Mouse (Mus musculus) T-helper 2 cell (primary cell): ENCODE measurements at regions not wholly inside any gene's neighbourhood (a gene's known extent, or its start where the extent isn't known, plus 50 kb on each side); places are given as distances from the start of the nearest gene placed in this dataset.

ENCODE experiments used
- in situ Hi-C: fragments of 300-600 bp; cut with MboI, MseI; formaldehyde crosslinking; loops from one replicate; pipeline ENCODE4 v1.15.1; 2025; ENCODE audit warnings: high pct_unique_total_duplicates

- in situ Hi-C loops = loop anchor here (25.0 kb wide), 1 partner anchor 507 kb away; no protein-coding TSS in a partner anchor
Measured at GRCm38 (mm10) chr13:83730155-83730712, 226.4 kb downstream of the Mef2c start.

GRCm38 (mm10) chr13:83730713-83731480, 227.1 kb downstream of the Mef2c start:
- in situ Hi-C loops = loop anchor here (25.0 kb wide), 1 partner anchor 506 kb away; no protein-coding TSS in a partner anchor

- in situ Hi-C loops = loop anchor here (25.0 kb wide), 1 partner anchor 506 kb away; no protein-coding TSS in a partner anchor
Measured at GRCm38 (mm10) chr13:83731481-83732006, 227.7 kb downstream of the Mef2c start.

- in situ Hi-C loops = loop anchor here (25.0 kb wide), 1 partner anchor 505 kb away; no protein-coding TSS in a partner anchor
Measured at GRCm38 (mm10) chr13:83732283-83733121, 228.7 kb downstream of the Mef2c start.

- in situ Hi-C loops = loop anchor here (25.0 kb wide), 1 partner anchor 504 kb away; no protein-coding TSS in a partner anchor
Measured at GRCm38 (mm10) chr13:83733231-83733990, 229.6 kb downstream of the Mef2c start.

- in situ Hi-C loops = loop anchor here (25.0 kb wide), 1 partner anchor 503 kb away; no protein-coding TSS in a partner anchor
Measured at GRCm38 (mm10) chr13:83733991-83734610, 230.3 kb downstream of the Mef2c start.

GRCm38 (mm10) chr13:83734656-83735055, 230.8 kb downstream of the Mef2c start:
- in situ Hi-C loops = loop anchor here (25.0 kb wide), 1 partner anchor 503 kb away; no protein-coding TSS in a partner anchor

- in situ Hi-C loops = loop anchor here (25.0 kb wide), 1 partner anchor 502 kb away; no protein-coding TSS in a partner anchor
Measured at GRCm38 (mm10) chr13:83735101-83735500, 231.3 kb downstream of the Mef2c start.

- in situ Hi-C loops = loop anchor here (25.0 kb wide), 1 partner anchor 501 kb away; no protein-coding TSS in a partner anchor
Measured at GRCm38 (mm10) chr13:83735631-83736475, 232.0 kb downstream of the Mef2c start.

GRCm38 (mm10) chr13:83737031-83737825, 233.4 kb downstream of the Mef2c start:
- in situ Hi-C loops = loop anchor here (25.0 kb wide), 1 partner anchor 500 kb away; no protein-coding TSS in a partner anchor

- in situ Hi-C loops = loop anchor here (25.0 kb wide), 1 partner anchor 499 kb away; no protein-coding TSS in a partner anchor
Measured at GRCm38 (mm10) chr13:83737826-83738527, 234.1 kb downstream of the Mef2c start.

- in situ Hi-C loops = loop anchor here (25.0 kb wide), 1 partner anchor 499 kb away; no protein-coding TSS in a partner anchor
Measured at GRCm38 (mm10) chr13:83738528-83738981, 234.7 kb downstream of the Mef2c start.

GRCm38 (mm10) chr13:83739131-83739530, 235.3 kb downstream of the Mef2c start:
- in situ Hi-C loops = loop anchor here (25.0 kb wide), 1 partner anchor 498 kb away; no protein-coding TSS in a partner anchor

GRCm38 (mm10) chr13:83739541-83740061, 235.8 kb downstream of the Mef2c start:
- in situ Hi-C loops = loop anchor here (25.0 kb wide), 1 partner anchor 498 kb away; no protein-coding TSS in a partner anchor

- in situ Hi-C loops = loop anchor here (25.0 kb wide), 1 partner anchor 497 kb away; no protein-coding TSS in a partner anchor
Measured at GRCm38 (mm10) chr13:83740101-83740500, 236.3 kb downstream of the Mef2c start.

GRCm38 (mm10) chr13:83740771-83741170, 236.9 kb downstream of the Mef2c start:
- in situ Hi-C loops = loop anchor here (25.0 kb wide), 1 partner anchor 497 kb away; no protein-coding TSS in a partner anchor

- in situ Hi-C loops = loop anchor here (25.0 kb wide), 1 partner anchor 496 kb away; no protein-coding TSS in a partner anchor
Measured at GRCm38 (mm10) chr13:83741591-83742021, 237.8 kb downstream of the Mef2c start.
